Mouse (Mus musculus): ENCODE measurements around the gene Ndrg4. TPM values are rescaled to one million over a fixed set of nuclear protein-coding genes. Genes with fewer than 3 reads are reported as not detected.

Gene Ndrg4
- total RNA-seq, 1 experiment: 9.4 TPM

GRCm38 (mm10) chr8:95644942-95645341 is 31.8 kb upstream of the Ndrg4 start:
- no peak overlapping the region for H3K9ac ChIP-seq (ENCODE audit: insufficient read depth, low read depth, low read length, poor library complexity, severe bottlenecking)
- no peak overlapping the region for H3K27ac ChIP-seq (ENCODE audit: insufficient read depth, low read depth, low read length, poor library complexity, severe bottlenecking)
- H3K36me3 ChIP-seq (ENCODE audit: control insufficient read depth, insufficient read depth, low read length, poor library complexity, severe bottlenecking): peaks cover 5% of the 10 kb centered on the region
- DNase-seq (ENCODE audit: low read depth, low spot score): no peak
- 0 out of 4 replicates have a peak, but pooled peaks cover 0 to 2% of the 10 kb centered on the region in 2 experiments for H3K4me1 ChIP-seq (ENCODE audit: control insufficient read depth in 2 of 2, insufficient read depth in 2 of 2, low read length in 2 of 2, poor library complexity in 1 of 2)
- in situ Hi-C loops (cut with MboI; ENCODE audit: low sequenced_read_pairs in 2 of 2, unreplicated experiment in 2 of 2): no loop called here
- no peaks in the 10 kb centered on the region for H3K9me3 ChIP-seq (ENCODE audit: control insufficient read depth, insufficient read depth, low read depth, low read length)
- TF ChIP-seq ZC3H11A (IDR thresholded peaks at IDR 0.05; ENCODE audit: borderline replicate concordance, low read depth, low read length) (no peak), MAFK (IDR thresholded peaks at IDR 0.05; ENCODE audit: insufficient read depth, low read depth, low read length) (no peak), HCFC1 (IDR thresholded peaks at IDR 0.05; ENCODE audit: borderline replicate concordance, insufficient read depth, low read length) (no peak), ZNF384 (IDR thresholded peaks at IDR 0.05; ENCODE audit: low read depth, low read length) (no peak), CHD2 (IDR thresholded peaks at IDR 0.05; ENCODE audit: low read depth, low read length) (no peak)
- no peak overlapping the region for H3K4me3 ChIP-seq (ENCODE audit: insufficient read depth in 1 of 2, low read depth in 1 of 2, low read length in 2 of 2, poor library complexity in 1 of 2, severe bottlenecking in 1 of 2)

- H3K4me3 ChIP-seq (ENCODE audit: insufficient read depth in 1 of 2, low read depth in 1 of 2, low read length in 2 of 2, poor library complexity in 1 of 2, severe bottlenecking in 1 of 2): no peak overlapping the region
- no peaks in the 10 kb centered on the region for H3K4me1 ChIP-seq (ENCODE audit: control insufficient read depth in 2 of 2, insufficient read depth in 2 of 2, low read length in 2 of 2, poor library complexity in 1 of 2)
- no peaks in the 10 kb centered on the region for H3K9me3 ChIP-seq (ENCODE audit: control insufficient read depth, insufficient read depth, low read depth, low read length)
- peaks cover 5% of the 10 kb centered on the region for H3K36me3 ChIP-seq (ENCODE audit: control insufficient read depth, insufficient read depth, low read length, poor library complexity, severe bottlenecking)
- in situ Hi-C loops (cut with MboI; ENCODE audit: low sequenced_read_pairs in 2 of 2, unreplicated experiment in 2 of 2): no loop called here
- TF ChIP-seq ZC3H11A (IDR thresholded peaks at IDR 0.05; ENCODE audit: borderline replicate concordance, low read depth, low read length) (no peak), MAFK (IDR thresholded peaks at IDR 0.05; ENCODE audit: insufficient read depth, low read depth, low read length) (no peak), HCFC1 (IDR thresholded peaks at IDR 0.05; ENCODE audit: borderline replicate concordance, insufficient read depth, low read length) (no peak), CHD2 (IDR thresholded peaks at IDR 0.05; ENCODE audit: low read depth, low read length) (no peak), ZNF384 (IDR thresholded peaks at IDR 0.05; ENCODE audit: low read depth, low read length) (no peak)
- H3K27ac ChIP-seq (ENCODE audit: insufficient read depth, low read depth, low read length, poor library complexity, severe bottlenecking): no peak overlapping the region
- H3K9ac ChIP-seq (ENCODE audit: insufficient read depth, low read depth, low read length, poor library complexity, severe bottlenecking): no peak overlapping the region
- no peak for DNase-seq (ENCODE audit: low read depth, low spot score)
Measured at GRCm38 (mm10) chr8:95648251-95648650, 28.5 kb upstream of the Ndrg4 start.

- no peak overlapping the region for H3K9ac ChIP-seq (ENCODE audit: insufficient read depth, low read depth, low read length, poor library complexity, severe bottlenecking)
- H3K4me1 ChIP-seq (ENCODE audit: control insufficient read depth in 2 of 2, insufficient read depth in 2 of 2, low read length in 2 of 2, poor library complexity in 1 of 2): no peaks in the 10 kb centered on the region
- no peaks in the 10 kb centered on the region for H3K9me3 ChIP-seq (ENCODE audit: control insufficient read depth, insufficient read depth, low read depth, low read length)
- no peak overlapping the region for H3K27ac ChIP-seq (ENCODE audit: insufficient read depth, low read depth, low read length, poor library complexity, severe bottlenecking)
- DNase-seq (ENCODE audit: low read depth, low spot score): no peak
- no peak overlapping the region for H3K4me3 ChIP-seq (ENCODE audit: insufficient read depth in 1 of 2, low read depth in 1 of 2, low read length in 2 of 2, poor library complexity in 1 of 2, severe bottlenecking in 1 of 2)
- no peaks in the 10 kb centered on the region for H3K36me3 ChIP-seq (ENCODE audit: control insufficient read depth, insufficient read depth, low read length, poor library complexity, severe bottlenecking)
- TF ChIP-seq MAFK (IDR thresholded peaks at IDR 0.05; ENCODE audit: insufficient read depth, low read depth, low read length) (no peak), HCFC1 (IDR thresholded peaks at IDR 0.05; ENCODE audit: borderline replicate concordance, insufficient read depth, low read length) (no peak), CHD2 (IDR thresholded peaks at IDR 0.05; ENCODE audit: low read depth, low read length) (no peak), ZNF384 (IDR thresholded peaks at IDR 0.05; ENCODE audit: low read depth, low read length) (no peak), ZC3H11A (IDR thresholded peaks at IDR 0.05; ENCODE audit: borderline replicate concordance, low read depth, low read length) (no peak)
- in situ Hi-C loops (cut with MboI; ENCODE audit: low sequenced_read_pairs in 2 of 2, unreplicated experiment in 2 of 2): no loop called here
Measured at GRCm38 (mm10) chr8:95653351-95653750, 23.4 kb upstream of the Ndrg4 start.

GRCm38 (mm10) chr8:95655831-95656230 is 20.9 kb upstream of the Ndrg4 start:
- no peaks in the 10 kb centered on the region for H3K36me3 ChIP-seq (ENCODE audit: control insufficient read depth, insufficient read depth, low read length, poor library complexity, severe bottlenecking)
- H3K4me3 ChIP-seq (ENCODE audit: insufficient read depth in 1 of 2, low read depth in 1 of 2, low read length in 2 of 2, poor library complexity in 1 of 2, severe bottlenecking in 1 of 2): no peak overlapping the region
- H3K27ac ChIP-seq (ENCODE audit: insufficient read depth, low read depth, low read length, poor library complexity, severe bottlenecking): no peak overlapping the region
- H3K9me3 ChIP-seq (ENCODE audit: control insufficient read depth, insufficient read depth, low read depth, low read length): no peaks in the 10 kb centered on the region
- DNase-seq (ENCODE audit: low read depth, low spot score): no peak
- H3K9ac ChIP-seq (ENCODE audit: insufficient read depth, low read depth, low read length, poor library complexity, severe bottlenecking): no peak overlapping the region
- no peaks in the 10 kb centered on the region for H3K4me1 ChIP-seq (ENCODE audit: control insufficient read depth in 2 of 2, insufficient read depth in 2 of 2, low read length in 2 of 2, poor library complexity in 1 of 2)
- TF ChIP-seq MAFK (IDR thresholded peaks at IDR 0.05; ENCODE audit: insufficient read depth, low read depth, low read length): no peak
- TF ChIP-seq HCFC1 (IDR thresholded peaks at IDR 0.05; ENCODE audit: borderline replicate concordance, insufficient read depth, low read length): no peak
- no peak for TF ChIP-seq CHD2 (IDR thresholded peaks at IDR 0.05; ENCODE audit: low read depth, low read length)
- no peak for TF ChIP-seq ZNF384 (IDR thresholded peaks at IDR 0.05; ENCODE audit: low read depth, low read length)
- TF ChIP-seq ZC3H11A (IDR thresholded peaks at IDR 0.05; ENCODE audit: borderline replicate concordance, low read depth, low read length): no peak
- in situ Hi-C loops (cut with MboI; ENCODE audit: low sequenced_read_pairs in 2 of 2, unreplicated experiment in 2 of 2): no loop called here
